Mouse (Mus musculus) heart, postnatal 36 days (tissue): Measurements from ENCODE around the gene Rcan2. TPM values are rescaled to one million over a fixed set of nuclear protein-coding genes. Genes with fewer than 3 reads are reported as not detected.

ENCODE experiments used
- DNase-seq, 2 experiments: peaks; one replicate each; pipeline ENCODE4 v3.0.0; 2021 to 2022
- intact Hi-C: fragments of 180-260 bp; cut with DNase I; formaldehyde crosslinking; loops from one replicate; pipeline ENCODE4 v1.15.1; 2025
- total RNA-seq, 2 experiments: library from RNA; stranded (reverse); gene quantifications; 2 replicates each; pipeline ENCODE4 v1.2.3; 2021

The Rcan2 gene
- total RNA-seq, result 100 to 1,000 TPM; 355 to 411 TPM

DNA sequence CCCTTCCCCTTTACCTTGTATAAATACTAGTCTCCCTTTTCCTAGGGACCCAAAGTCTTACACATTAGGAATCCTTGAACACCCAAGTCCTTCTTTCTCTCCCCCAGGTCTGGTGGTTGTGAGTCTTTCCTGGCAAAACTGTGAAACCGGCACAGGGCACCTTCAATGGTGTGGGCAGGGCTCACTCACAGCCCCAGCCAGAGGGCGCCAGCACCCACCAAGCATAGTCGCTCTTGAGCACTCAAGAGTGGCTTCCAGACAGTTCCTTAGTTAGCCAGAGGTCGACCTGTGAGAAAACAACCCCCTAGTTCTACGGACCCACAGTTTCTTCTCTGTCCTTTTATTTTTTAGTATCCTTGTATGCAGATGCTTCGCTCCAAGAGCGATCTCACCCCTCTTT is at the start of gene Rcan2:
Gene Rcan2 (plus strand): TSS at position 275 of the 400 bp plus-strand sequence.
- intact Hi-C loops, result loop anchor here (1.0 to 5.0 kb wide), 4 partner anchors 54 to 236 kb away; no protein-coding TSS in a partner anchor
- peak; percentile 56 to 65 for DNase-seq

DNA sequence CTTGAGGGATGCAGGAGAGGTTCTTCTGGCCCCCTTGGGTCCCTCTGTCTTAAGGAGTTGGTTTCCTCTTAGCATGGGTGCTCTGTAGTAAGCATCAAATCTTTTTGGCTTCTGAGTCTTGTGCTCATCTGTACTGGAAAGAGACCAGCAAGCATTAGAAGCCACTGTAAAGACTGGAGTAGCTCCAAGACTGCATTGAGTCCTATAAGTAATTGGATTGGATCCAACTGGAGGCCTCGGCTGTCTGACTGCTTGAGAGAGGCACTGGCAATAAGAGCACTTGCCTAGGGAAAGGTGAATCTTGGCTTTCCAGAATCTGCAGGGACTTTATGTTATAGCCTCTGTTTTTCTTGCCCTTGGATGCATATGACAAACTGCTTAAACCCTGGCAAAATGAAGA is 48.3 kb upstream of the Rcan2 start:
- intact Hi-C loops, result no loop called here
- DNase-seq, result no peak

DNA sequence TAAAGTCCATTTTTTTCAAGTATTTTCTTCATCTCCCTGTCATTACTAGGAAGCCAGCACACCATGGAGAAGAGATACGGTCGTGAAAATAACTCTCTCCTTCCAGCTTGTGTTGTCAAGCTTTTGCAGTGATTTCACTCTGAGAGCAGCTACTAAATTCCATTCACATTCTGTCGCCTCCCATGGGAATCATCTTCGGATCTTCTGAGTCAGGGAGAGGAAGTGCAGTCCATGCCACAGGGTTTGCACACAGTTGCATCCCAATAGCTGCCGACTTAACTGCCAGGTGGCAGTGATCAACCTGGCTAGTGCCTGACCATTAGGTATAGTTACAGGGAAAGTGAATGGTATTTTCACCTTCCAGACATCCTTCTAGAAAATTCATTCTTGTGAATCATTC is 46.5 kb upstream of the Rcan2 start:
- intact Hi-C loops, result no loop called here
- DNase-seq, result no peak

DNA sequence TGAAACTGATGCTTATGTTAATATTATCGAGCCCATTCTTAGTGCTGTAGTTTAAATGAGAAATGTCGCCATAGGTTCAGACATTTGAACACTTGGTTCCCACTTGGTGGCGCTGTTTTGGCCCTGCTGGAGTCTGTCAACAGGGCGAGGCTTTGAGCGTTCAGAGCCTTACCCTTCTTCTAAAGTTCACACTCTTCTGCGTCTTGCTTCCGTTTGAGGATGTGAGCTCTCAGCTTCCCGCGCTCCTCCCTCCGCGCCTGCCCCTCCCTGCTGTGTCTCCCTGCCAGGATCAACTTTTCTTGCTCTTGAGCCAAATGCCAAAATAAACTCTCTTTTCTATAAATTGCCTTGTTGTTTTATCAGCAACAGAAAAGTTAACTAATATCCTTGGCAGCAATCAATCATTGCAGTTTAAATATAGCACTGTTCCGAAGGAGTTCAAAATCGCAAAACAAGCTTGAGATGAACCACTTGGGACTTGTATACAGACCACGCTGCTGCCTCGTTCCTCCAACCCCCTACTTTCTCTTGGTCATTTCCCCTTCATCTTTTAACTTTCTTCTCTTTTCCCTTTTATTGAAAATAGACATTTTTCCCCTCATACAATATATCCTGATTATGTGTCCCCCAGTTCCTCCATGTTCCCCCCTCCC is 42.4 kb upstream of the Rcan2 start:
- intact Hi-C loops, result no loop called here
- peak; percentile 29 to 35 for DNase-seq

DNA sequence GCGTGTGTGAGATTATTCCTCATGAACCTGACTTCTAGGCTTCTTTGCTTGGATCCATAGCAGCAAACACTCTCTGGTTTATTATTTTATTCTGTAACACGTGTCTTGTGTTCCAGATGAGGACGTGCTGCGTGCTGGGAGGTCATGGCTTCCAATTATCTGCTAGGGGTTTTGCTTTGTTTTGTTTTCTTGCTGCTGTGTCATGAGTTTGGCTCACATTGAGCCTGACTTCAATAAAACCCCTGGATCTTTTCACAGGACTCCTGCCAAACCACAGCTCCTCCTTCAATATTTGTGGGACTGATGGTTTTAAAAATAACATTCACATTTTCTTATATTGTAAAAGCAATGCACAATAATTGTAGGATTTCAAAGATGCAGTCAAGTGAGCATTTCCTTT is 16.6 kb upstream of the Rcan2 start:
- peak in 1 of 2 experiments; percentile 29 for DNase-seq
- intact Hi-C loops, result no loop called here

DNA sequence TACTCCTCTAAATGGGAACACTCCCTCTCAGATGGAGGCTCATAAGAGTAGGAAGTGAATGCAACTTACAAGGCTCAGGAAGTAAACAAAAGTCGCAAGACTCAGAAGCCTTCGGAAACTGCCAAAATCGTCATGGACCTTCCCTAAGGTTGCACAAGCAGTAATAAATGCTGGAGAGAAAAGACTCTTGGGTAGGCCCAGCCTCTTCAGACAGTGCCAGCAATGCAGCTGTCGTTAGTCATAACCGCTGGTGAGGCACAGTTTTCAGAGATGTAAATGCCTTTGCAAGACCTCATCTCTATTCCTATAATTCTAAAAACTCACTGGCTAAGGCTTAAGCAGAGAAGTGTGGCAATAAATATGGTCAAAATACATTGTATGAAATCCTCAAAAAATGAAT is 12.9 kb upstream of the Rcan2 start:
- intact Hi-C loops, result loop anchor here (5.0 kb wide), 1 partner anchor 41 kb away; no protein-coding TSS in a partner anchor
- no peak for DNase-seq

DNA sequence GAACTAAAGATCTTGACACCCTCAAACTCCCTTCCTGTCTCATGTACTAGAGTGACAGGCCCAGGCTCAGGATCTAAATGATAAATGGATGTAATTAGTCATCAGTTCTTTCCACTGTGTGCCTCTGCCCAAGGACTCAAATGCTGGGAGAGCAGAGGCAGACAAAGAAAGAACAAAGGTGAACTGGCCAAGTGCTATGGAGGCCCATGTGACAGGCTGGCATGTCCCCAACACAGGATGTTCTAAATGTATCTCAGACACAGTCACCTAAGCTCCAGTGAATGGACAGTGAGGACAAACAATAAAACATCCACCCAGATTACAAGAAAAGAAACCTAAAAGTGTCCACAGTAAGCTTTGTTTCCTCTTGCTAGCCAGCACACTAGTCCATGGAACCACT is 11.8 kb upstream of the Rcan2 start:
- peak; percentile 30 to 43 for DNase-seq
- intact Hi-C loops, result loop anchor here (5.0 kb wide), 1 partner anchor 42 kb away; no protein-coding TSS in a partner anchor

DNA sequence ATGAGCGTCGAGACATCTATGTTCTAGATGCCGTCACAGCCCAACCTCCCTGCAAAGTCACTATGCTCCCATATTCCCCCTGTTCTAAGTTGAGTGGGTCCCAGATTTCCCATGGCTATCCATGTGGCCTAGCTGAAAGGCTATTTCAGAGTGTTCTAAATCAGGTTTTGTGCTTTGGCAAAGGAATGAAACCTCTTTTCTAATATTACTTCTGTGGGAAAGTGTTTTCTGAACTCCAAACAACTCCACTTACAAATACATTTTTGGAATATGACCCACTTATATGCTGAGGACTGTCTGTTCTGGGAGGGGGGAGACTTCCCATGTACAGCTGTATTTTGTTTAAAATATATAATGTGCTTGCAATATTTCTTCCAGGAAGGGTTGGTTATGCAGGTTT is 9.4 kb upstream of the Rcan2 start:
- DNase-seq, result no peak
- intact Hi-C loops, result no loop called here

DNA sequence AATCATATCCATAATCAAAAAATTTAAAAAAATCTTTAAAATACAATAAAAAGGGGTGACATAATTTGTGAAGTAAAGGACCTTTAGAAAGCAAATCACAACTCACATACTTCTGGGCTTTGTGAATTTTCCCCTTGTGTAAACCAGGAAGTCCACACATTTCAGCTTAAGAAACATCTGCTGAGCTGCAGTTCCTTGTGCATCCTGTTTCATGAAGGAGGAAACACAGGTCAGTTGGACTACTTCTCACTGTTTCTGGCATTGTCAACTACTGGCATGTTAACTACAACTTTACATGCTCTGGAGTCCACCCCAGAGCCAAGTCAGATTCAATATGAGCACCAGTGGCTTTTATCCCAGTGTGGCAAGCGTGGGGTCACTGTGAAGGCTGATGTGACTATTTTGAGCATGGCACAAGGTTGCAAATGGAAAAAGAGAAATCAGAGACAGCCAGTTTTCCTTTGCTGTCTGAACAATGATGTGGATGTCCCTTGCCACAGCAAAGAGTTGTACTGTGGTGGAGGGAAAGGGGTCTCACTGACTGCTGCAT is 6.3 kb upstream of the Rcan2 start:
- intact Hi-C loops, result no loop called here

DNA sequence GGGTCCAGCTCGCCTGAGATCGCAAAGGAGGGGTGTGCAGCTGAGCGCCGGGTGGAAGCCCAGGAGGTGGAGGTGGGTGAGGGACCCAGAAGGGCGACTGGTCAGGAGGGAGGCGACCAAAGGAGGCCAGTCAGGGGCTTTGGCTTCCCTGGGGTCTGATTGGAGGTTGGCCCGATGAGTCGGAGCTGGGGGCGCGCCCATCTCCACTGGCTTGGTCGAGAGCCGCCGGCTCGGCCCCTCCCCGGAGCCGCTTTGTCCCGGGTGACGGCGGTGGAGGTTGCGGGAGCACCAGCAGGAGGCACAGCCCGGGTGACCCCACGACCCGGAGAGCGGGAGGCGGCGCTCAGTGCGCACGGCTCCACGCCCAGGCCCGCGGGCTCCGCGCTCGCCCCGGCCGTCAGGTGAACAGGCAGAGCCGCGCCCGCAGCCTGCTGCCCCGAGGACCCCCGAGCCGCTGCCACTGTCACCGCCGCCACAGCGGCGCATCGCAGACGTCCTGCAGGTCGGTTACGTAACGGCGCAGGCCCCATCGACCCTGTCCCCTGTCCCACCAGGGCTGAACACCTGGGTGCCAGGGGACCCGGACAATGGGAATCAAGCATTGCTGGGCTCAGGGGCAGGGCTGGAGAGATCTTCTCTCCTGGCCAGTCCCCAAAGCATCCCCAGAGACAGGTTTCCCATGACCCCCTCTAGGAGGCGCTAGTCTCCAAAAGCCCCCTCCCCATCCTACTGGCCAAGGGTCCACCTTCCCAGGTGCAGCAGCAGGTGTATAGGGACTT is 633 bp downstream of the Rcan2 start:
- DNase-seq, result peak; percentile 63 to 78
- intact Hi-C loops, result loop anchor here (1.0 to 5.0 kb wide), 5 partner anchors 53 to 236 kb away; no protein-coding TSS in a partner anchor

More for the DNA sequence above, 6.3 kb upstream of the Rcan2 start:
- no peak for DNase-seq

DNA sequence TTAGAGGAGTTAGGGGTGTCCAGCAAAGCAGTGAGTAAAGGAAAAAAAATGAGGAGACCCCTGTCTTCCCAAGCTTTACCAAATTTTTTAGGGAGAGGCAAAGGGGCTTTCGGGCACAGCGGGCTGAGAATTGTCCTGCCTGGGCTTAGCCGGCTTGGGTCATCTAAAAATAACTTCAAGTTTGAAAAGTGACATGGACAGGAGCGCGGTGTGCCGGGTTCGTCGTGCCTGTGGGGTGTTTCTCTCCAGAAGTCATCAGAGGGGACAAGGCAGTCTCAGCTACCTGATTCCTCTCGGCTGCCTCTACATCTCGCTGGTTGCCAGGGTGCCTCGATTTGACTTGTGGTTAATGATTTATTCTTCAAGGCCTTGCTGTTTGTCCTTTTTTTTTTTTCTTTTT is 1.3 kb downstream of the Rcan2 start:
- intact Hi-C loops, result loop anchor here (2.0 to 5.0 kb wide), 3 partner anchors 52 to 235 kb away; no protein-coding TSS in a partner anchor
- DNase-seq, result peak; percentile 30 to 49

DNA sequence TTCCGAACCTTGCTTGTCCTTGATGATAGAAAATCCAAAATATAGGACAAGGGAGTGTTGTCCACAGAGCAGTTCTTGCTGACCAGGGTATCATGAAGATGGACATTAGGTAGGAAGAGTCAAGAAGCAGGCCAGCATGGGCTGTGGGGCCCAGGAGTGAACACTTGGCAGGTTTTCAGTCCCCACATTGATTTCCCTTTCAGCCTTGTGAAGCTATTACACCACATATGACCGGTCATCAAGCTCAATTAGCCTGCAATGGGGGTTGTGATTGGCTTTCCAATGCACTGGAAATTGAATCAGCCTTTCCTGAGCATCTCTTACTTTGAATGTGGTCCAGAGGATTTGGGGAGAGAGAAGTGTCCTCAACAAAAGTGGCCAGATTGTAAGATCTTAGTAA is 2.0 kb downstream of the Rcan2 start:
- DNase-seq, result no peak
- intact Hi-C loops, result loop anchor here (2.0 to 5.0 kb wide), 3 partner anchors 52 to 234 kb away; no protein-coding TSS in a partner anchor

DNA sequence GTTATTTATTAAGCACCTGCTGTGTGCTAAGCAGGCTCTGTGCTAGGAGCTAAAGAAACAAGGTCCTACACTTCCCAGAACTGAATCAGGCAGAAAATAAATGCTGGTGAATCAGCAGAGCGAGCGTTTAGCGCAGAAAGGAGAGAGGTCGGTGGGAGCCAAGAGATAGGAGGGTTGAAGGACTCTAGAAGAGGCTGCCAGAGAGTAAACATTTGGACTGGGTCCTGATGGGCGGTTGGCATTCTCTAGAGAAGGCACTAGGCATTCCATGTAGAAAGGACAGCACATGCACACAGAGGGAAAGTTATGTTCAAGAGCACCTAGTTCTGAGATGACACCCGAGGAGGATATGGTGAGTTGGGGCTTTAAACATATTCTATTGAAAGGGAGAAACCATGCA is 2.6 kb downstream of the Rcan2 start:
- intact Hi-C loops, result loop anchor here (2.0 to 5.0 kb wide), 3 partner anchors 51 to 234 kb away; no protein-coding TSS in a partner anchor
- peak; percentile 40 for DNase-seq

DNA sequence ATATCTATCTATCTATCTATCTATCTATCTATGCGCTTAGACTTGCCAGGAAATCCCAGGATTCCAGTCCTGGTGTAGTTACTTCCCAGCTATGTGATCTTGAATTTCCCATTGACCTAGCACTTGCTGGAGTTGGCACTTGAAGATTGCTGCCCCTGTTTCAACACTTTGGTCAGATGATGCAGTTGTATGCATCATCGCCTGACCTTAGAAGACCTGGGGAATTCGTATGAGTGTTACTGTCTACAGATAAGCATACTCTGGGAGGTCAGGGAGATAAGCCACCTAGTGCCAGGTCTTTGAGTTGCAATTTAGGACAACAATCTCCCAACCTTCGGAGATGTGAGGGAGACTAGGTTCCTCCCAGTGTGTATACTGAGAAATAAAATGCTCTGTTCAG is 5.7 kb downstream of the Rcan2 start:
- DNase-seq, result no peak
- intact Hi-C loops, result no loop called here

DNA sequence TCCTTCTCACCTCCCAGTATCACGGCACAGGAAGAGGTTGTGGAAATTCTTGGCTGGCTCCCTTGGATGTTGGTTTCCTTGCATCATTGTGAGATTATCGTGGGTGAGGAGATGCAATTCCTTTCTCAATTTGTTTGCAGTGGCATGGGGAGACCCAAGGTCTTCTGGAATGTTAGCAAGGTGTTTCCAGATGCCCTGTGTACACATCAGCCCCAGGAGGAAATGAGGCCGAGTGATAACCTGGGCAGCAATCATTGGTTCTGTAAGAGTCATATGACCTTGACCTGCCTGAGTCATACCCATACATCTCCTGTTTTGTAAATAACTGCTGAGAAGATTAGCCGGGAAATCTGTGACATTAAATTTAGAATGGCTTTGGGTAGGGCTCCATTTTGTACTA is 10.3 kb downstream of the Rcan2 start:
- intact Hi-C loops, result no loop called here

DNA sequence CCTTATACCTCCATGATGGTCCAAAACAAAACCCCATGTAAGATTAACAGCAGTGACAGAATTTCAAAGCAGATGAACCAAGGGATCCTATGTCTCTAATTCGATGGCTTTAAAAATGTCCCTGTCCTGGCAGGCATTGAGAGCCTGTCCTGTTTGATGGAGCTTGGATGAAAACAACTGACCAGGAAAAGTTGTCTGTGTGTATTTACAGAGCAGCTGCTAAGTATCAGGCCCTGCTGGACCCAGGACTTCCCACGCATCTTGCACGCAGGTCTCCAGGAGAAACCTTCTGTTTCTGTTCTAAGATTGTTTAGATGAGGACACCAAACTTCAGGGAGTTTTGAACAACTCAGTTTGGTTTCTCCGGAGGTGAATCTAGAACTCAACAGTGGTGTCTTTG is 14.2 kb downstream of the Rcan2 start:
- intact Hi-C loops, result no loop called here

More for the DNA sequence above, 10.3 kb downstream of the Rcan2 start:
- DNase-seq, result no peak

DNA sequence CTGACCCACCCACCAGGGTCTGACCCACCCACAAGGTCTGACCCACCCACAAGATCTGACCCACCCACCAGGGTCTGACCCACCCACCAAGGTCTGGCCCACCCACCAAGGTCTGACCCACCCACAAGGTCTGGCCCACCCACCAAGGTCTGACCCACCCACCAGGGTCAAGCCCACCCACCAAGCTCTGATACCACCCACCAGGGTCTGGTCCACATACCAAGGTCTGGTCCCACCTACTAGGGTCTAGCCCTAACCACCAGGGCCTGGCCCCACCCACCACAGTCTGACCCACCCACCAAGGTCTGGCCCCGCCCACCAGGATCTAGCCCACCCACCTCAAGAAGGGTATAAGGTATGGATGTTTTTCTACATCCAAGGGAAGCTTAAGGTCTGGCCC is 15.3 kb downstream of the Rcan2 start:
- DNase-seq, result no peak
- intact Hi-C loops, result no loop called here

More for the DNA sequence above, 14.2 kb downstream of the Rcan2 start:
- DNase-seq, result no peak

DNA sequence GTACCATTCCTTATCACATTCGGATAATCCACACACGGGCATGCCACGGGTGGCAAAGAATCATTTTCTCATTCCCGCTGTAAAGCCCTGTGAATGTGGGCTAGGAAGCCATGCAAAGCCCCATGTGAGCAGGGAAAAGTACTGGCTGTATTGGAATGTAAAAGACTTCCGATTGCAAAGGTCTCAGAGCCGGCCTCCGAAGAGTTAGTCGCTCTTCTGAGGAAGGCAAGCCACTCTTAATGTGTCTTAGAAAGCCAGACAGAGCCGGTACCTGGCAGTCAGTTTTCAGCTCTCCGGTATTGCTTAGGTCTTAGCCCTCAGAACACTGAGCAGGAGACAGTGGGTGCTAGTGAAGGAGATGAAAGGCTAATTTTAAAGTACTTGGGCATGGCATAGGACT is 16.0 kb downstream of the Rcan2 start:
- intact Hi-C loops, result no loop called here
- no peak for DNase-seq

DNA sequence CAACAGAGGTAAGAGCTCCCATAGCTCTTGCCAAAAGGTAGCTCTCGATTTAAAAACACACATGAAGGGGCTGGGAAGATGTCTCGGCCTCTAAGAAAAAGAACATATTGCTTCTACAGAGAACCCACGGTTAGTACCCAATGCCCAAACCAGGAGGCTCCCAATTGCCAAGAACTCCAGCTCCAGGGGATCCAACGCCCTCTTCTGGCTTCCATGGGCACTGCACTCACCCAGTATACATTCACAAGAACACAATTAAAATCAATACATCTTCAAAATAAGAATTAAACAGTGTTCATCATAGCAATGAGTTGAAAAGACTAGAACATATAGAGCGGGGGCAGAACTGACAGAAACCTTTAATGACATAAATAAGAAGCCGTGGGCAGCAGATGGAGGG is 17.2 kb downstream of the Rcan2 start:
- intact Hi-C loops, result no loop called here
- DNase-seq, result no peak

DNA sequence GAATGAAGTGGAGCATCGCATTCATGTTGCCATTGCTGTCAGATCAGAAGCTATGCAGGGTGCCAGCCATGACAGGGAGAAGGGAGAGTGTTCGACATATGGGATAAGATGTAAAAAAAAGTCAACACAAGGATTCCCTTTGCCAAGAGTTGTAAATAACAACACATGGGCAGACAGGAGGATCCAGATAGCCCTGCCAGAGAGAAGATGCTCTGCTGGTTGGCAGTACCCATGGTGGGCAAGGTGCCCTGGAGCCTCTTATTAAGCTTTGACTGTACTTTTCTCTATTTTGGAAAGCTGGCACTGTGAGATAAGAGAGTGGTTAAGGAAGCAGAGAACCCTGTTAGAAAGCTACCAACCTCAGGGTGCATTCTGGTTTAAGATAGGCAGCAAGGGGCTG is 19.8 kb downstream of the Rcan2 start:
- DNase-seq, result no peak
- intact Hi-C loops, result no loop called here

DNA sequence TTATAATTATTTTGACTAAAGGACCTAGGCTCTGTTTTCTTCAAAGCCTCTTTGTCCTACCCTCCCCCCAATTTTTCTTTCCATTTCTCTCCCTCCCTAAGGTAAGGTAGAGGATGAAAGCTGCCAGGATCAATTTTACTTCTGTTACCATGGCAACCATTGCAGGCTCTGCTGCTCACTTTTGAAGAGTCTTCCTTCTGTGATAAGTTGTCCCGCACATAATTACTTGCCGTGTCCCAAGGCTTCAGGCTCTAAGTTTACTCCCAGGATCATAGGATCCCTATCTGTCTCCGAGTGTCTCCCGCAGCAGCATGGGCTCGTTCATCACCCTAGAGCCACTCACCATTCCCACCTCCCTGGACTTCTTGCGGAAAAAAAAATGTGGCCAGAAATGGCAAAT is 21.1 kb downstream of the Rcan2 start:
- intact Hi-C loops, result no loop called here
- DNase-seq, result no peak
